Mouse (Mus musculus): Measurements from ENCODE around the gene Zfp784. TPM values are rescaled to one million over a fixed set of nuclear protein-coding genes. Genes with fewer than 3 reads are reported as not detected.
"Not testable (repeated sequence)": the region's sequence is repeated elsewhere in the genome, so short reads cannot be mapped to it uniquely, and the experiment has no call there.

The Zfp784 gene
- polyA plus RNA-seq, 1 experiment from 2014 or later: 5.7 TPM

- DNase-seq (ENCODE audit: low spot score) (peak; percentile 98), ATAC-seq (replicated peaks; ENCODE audit: low FRiP score, low read depth) (peak; percentile 84)
- Histone ChIP-seq H3K27ac (peak within 1 kb of the TSS; percentile 99), H3K4me3 (replicated peaks; ENCODE audit: low read depth, low read length) (peak within 1 kb of the TSS; percentile 76), H3K9ac (ENCODE audit: low read depth, low read length) (peak within 1 kb of the TSS; percentile 78), H3K4me2 (ENCODE audit: low read length) (peak within 1 kb of the TSS; percentile 65), H3K9me3 (replicated peaks; ENCODE audit: low read length) (no peaks in the 10 kb centered on the region), H3K27me3 (ENCODE audit: insufficient read depth, low read length) (no peaks in the 10 kb centered on the region), H3K4me1 (replicated peaks; ENCODE audit: insufficient read depth, low read length) (0 out of 2 replicates have a peak, but pooled peaks cover 7% of the 10 kb centered on the region), H3K36me3 (ENCODE audit: insufficient read depth, low read length) (peaks cover 32% of the 10 kb centered on the region)
- no peak for TF ChIP-seq CTCF (IDR thresholded peaks at IDR 0.05; ENCODE audit: low read depth)
- under 1% methylated on average over 42 of the region's 42 CpGs for WGBS
These were observed 23.8 kb downstream of the Zfp784 start, which contains the start of the genes Zfp524 and Fiz1 for GRCm38 (mm10) chr7:5014251-5015117. Zfp524 (plus strand) TSS chr7:5014415. Fiz1 (minus strand) TSS chr7:5014697.

- Histone ChIP-seq H3K9ac (ENCODE audit: low read depth, low read length) (no peak overlapping the region), H3K4me1 (replicated peaks; ENCODE audit: insufficient read depth, low read length) (0 out of 2 replicates have a peak, but pooled peaks cover 4% of the 10 kb centered on the region), H3K27ac (no peak overlapping the region), H3K27me3 (ENCODE audit: insufficient read depth, low read length) (no peaks in the 10 kb centered on the region), H3K9me3 (replicated peaks; ENCODE audit: low read length) (no peaks in the 10 kb centered on the region), H3K4me3 (replicated peaks; ENCODE audit: low read depth, low read length) (no peak overlapping the region), H3K4me2 (ENCODE audit: low read length) (no peak overlapping the region), H3K36me3 (ENCODE audit: insufficient read depth, low read length) (peaks cover 48% of the 10 kb centered on the region)
- ATAC-seq (replicated peaks; ENCODE audit: low FRiP score, low read depth) (no peak), DNase-seq (ENCODE audit: low spot score) (no peak)
- 91% methylated on average over 27 of the region's 27 CpGs for WGBS
- TF ChIP-seq CTCF (IDR thresholded peaks at IDR 0.05; ENCODE audit: low read depth): no peak
These were observed 25.3 kb downstream of the Zfp784 start for GRCm38 (mm10) chr7:5012681-5013513.

- no peak overlapping the region for H3K4me2 ChIP-seq (ENCODE audit: low read length)
- DNase-seq (ENCODE audit: low spot score) (no peak), ATAC-seq (replicated peaks; ENCODE audit: low FRiP score, low read depth) (no peak)
- H3K9ac ChIP-seq (ENCODE audit: low read depth, low read length): no peak overlapping the region
- no peak overlapping the region for H3K4me3 ChIP-seq (replicated peaks; ENCODE audit: low read depth, low read length)
- no peak for TF ChIP-seq CTCF (IDR thresholded peaks at IDR 0.05; ENCODE audit: low read depth)
- peaks cover 57% of the 10 kb centered on the region for H3K36me3 ChIP-seq (ENCODE audit: insufficient read depth, low read length)
- H3K9me3 ChIP-seq (replicated peaks; ENCODE audit: low read length): no peaks in the 10 kb centered on the region
- H3K27me3 ChIP-seq (ENCODE audit: insufficient read depth, low read length): no peaks in the 10 kb centered on the region
- WGBS: 95% methylated on average over 26 of the region's 26 CpGs
- H3K27ac ChIP-seq: no peak overlapping the region
- no peaks in the 10 kb centered on the region for H3K4me1 ChIP-seq (replicated peaks; ENCODE audit: insufficient read depth, low read length)
These were observed 30.0 kb downstream of the Zfp784 start for GRCm38 (mm10) chr7:5008229-5008628.

- WGBS: 71% methylated on average over 8 of the region's 8 CpGs
- not testable (repeated sequence) for H3K9ac ChIP-seq (ENCODE audit: low read depth, low read length); H3K27ac ChIP-seq; H3K4me1 ChIP-seq (replicated peaks; ENCODE audit: insufficient read depth, low read length); DNase-seq (ENCODE audit: low spot score); H3K27me3 ChIP-seq (ENCODE audit: insufficient read depth, low read length); H3K4me2 ChIP-seq (ENCODE audit: low read length); H3K9me3 ChIP-seq (replicated peaks; ENCODE audit: low read length); ATAC-seq (replicated peaks; ENCODE audit: low FRiP score, low read depth); H3K4me3 ChIP-seq (replicated peaks; ENCODE audit: low read depth, low read length); H3K36me3 ChIP-seq (ENCODE audit: insufficient read depth, low read length)
These were observed 35.4 kb downstream of the Zfp784 start for GRCm38 (mm10) chr7:5002876-5003275.

GRCm38 (mm10) chr7:4999876-5000275, 38.4 kb downstream of the Zfp784 start:
- DNase-seq (ENCODE audit: low spot score): peak; percentile 17
- no peak overlapping the region for H3K4me2 ChIP-seq (ENCODE audit: low read length)

GRCm38 (mm10) chr7:4996934-4997333, 41.3 kb downstream of the Zfp784 start:
- H3K4me1 ChIP-seq (replicated peaks; ENCODE audit: insufficient read depth, low read length): peaks cover 5% of the 10 kb centered on the region
- H3K9ac ChIP-seq (ENCODE audit: low read depth, low read length): 0 out of 2 replicates have a peak overlapping the region, but pooled peaks have one; percentile 92
- no peaks in the 10 kb centered on the region; the same call in 1 of the 2 replicates for H3K9me3 ChIP-seq (replicated peaks; ENCODE audit: low read length)
- no peak for TF ChIP-seq CTCF (IDR thresholded peaks at IDR 0.05; ENCODE audit: low read depth)
- ATAC-seq (replicated peaks; ENCODE audit: low FRiP score, low read depth) (no peak), DNase-seq (ENCODE audit: low spot score) (peak; percentile 6)
- peak overlapping the region; percentile 87; the same call in 1 of the 2 replicates for H3K4me3 ChIP-seq (replicated peaks; ENCODE audit: low read depth, low read length)
- H3K36me3 ChIP-seq (ENCODE audit: insufficient read depth, low read length): peaks cover 17% of the 10 kb centered on the region
- H3K27me3 ChIP-seq (ENCODE audit: insufficient read depth, low read length): no peaks in the 10 kb centered on the region
- WGBS: 54% methylated on average over 6 of the region's 8 CpGs
- H3K27ac ChIP-seq: no peak overlapping the region
- peak overlapping the region; percentile 92 for H3K4me2 ChIP-seq (ENCODE audit: low read length)

More at GRCm38 (mm10) chr7:4999876-5000275, 38.4 kb downstream of the Zfp784 start:
- no peaks in the 10 kb centered on the region for H3K27me3 ChIP-seq (ENCODE audit: insufficient read depth, low read length)
- ATAC-seq (replicated peaks; ENCODE audit: low FRiP score, low read depth): no peak
- H3K36me3 ChIP-seq (ENCODE audit: insufficient read depth, low read length): no peaks in the 10 kb centered on the region
- no peak overlapping the region for H3K9ac ChIP-seq (ENCODE audit: low read depth, low read length)
- peak; percentile 47; the same call in 1 of the 2 replicates for TF ChIP-seq CTCF (IDR thresholded peaks at IDR 0.05; ENCODE audit: low read depth)
- WGBS: 72% methylated on average over 2 of the region's 2 CpGs
- H3K27ac ChIP-seq: no peak overlapping the region
- H3K4me3 ChIP-seq (replicated peaks; ENCODE audit: low read depth, low read length): no peak overlapping the region
- peaks cover 5% of the 10 kb centered on the region for H3K4me1 ChIP-seq (replicated peaks; ENCODE audit: insufficient read depth, low read length)
- no peaks in the 10 kb centered on the region for H3K9me3 ChIP-seq (replicated peaks; ENCODE audit: low read length)
